Mouse (Mus musculus): ENCODE measurements around the gene Gm21761. TPM values are rescaled to one million over a fixed set of nuclear protein-coding genes. Genes with fewer than 3 reads are reported as not detected.
"Not testable (repeated sequence)": the region's sequence is repeated elsewhere in the genome, so short reads cannot be mapped to it uniquely, and the experiment has no call there.

Gm21761 gene
- total and polyA plus RNA-seq, 3 experiments = 0.16 TPM; not detected in 2

DNA sequence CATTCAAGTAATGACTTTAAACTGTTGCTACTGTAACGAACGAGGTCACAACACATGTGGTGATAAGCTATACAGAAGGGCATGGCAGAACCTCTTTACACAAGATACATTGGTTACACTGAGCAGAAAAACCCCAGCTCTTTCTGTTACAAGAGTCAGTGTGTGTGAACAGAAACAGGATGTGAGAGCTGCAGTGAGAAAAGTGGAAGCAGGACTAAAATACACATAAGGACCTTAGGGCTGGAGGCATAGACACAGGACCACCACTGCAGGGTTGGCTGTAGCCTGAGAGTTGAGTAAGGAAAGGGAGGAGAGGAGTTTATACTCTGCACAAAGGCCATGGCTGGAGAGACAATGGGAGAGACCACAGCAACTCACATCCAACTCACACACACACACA is 12.6 kb downstream of the Gm21761 start:
- not testable (repeated sequence) for H3K27me3 ChIP-seq (ENCODE audit: insufficient read depth, low read length); ATAC-seq (ENCODE audit: extremely low read depth, insufficient number of reproducible peaks, low FRiP score, poor library complexity, severe bottlenecking); H3K4me3 ChIP-seq (ENCODE audit: low read depth, low read length); H3K9me3 ChIP-seq (replicated peaks); H3K4me1 ChIP-seq (ENCODE audit: insufficient read depth, low read depth, low read length); H3K36me3 ChIP-seq (replicated peaks); DNase-seq (ENCODE audit: low spot score)

DNA sequence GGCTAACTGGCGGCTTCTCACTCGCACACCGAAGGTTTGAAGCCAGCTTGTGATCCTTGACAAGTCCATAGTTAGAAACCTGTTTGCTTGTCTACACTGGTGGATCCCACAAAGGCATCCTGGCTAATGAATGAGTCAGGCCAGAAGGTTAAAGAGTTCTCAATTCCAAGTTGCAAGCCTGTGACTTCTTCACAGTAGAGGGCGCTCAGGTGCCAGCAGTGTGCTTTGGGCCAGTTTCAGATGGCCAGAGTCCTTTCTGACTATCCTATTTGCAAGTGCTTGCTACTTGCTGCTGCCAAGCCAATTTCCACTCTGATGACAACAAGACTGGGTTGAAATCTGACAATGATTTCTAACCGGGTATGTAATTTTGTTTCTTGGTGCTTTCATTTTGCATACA is 30.5 kb downstream of the Gm21761 start:
- not testable (repeated sequence) for H3K9me3 ChIP-seq (replicated peaks); ATAC-seq (ENCODE audit: extremely low read depth, insufficient number of reproducible peaks, low FRiP score, poor library complexity, severe bottlenecking); H3K4me3 ChIP-seq (ENCODE audit: low read depth, low read length); DNase-seq (ENCODE audit: low spot score); H3K4me1 ChIP-seq (ENCODE audit: insufficient read depth, low read depth, low read length); H3K36me3 ChIP-seq (replicated peaks); H3K27me3 ChIP-seq (ENCODE audit: insufficient read depth, low read length)

- H3K9me3 ChIP-seq (replicated peaks); H3K27me3 ChIP-seq (ENCODE audit: insufficient read depth, low read length); ATAC-seq (ENCODE audit: extremely low read depth, insufficient number of reproducible peaks, low FRiP score, poor library complexity, severe bottlenecking); H3K4me3 ChIP-seq (ENCODE audit: low read depth, low read length); DNase-seq (ENCODE audit: low spot score); H3K4me1 ChIP-seq (ENCODE audit: insufficient read depth, low read depth, low read length); H3K36me3 ChIP-seq (replicated peaks): not testable (repeated sequence)
These were observed 34.4 kb downstream of the Gm21761 start, which contains the start of gene Tcstv1 for GRCm38 (mm10) chr13:119894685-119895084. TSS of gene Tcstv1 (minus strand) at chr13:119894785.

DNA sequence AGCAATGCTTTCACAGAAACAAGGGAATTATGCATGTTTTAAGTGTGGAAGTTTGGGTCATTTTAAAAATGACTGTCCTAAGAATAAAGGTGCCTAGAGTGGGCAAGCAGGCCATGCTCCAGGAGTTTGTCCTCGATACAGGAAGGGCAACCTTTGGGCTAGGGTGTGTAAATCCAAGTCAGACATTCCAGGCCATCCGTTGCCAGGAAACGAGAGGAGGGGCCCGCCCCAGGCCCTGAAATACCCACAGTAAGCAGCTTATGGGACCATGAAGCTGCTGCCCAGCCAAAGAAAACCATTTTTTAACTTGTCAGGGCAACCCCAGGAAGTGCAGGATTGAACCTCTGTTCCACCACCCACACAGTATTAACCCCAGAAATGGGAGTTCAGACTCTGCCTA is 42.2 kb downstream of the Gm21761 start:
- not testable (repeated sequence) for ATAC-seq (ENCODE audit: extremely low read depth, insufficient number of reproducible peaks, low FRiP score, poor library complexity, severe bottlenecking)

DNA sequence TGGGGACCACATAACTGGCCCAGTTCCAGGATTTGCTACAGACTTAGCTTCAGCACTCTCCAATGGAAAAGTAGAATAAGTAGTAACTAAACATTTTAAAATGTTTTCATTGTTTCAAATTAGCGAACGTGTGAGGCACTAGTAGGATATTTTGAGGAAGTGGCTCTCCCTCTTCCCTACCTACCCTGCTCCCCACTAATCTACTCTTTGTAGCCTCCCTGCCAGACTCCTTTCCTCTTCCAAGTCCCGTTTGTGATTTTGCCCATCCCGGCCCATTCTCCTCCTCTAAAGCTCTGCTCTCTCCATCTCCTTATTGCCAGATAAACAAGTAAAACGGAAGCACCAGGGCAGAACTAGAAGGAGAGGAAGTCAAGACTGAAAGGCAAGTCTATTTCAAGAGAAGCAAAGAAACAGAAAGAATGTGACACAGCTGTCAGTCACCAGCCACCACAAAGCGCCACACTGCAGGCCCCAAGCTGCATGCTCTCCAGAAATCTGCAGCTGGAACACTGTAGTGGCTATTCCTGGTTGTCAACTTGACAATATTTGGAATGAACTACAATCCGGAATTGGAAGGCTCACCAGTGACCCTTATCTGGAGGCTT is 64.6 kb downstream of the Gm21761 start:
- H3K9me3 ChIP-seq (replicated peaks); DNase-seq (ENCODE audit: low spot score); H3K36me3 ChIP-seq (replicated peaks); H3K4me1 ChIP-seq (ENCODE audit: insufficient read depth, low read depth, low read length); H3K27me3 ChIP-seq (ENCODE audit: insufficient read depth, low read length); H3K4me3 ChIP-seq (ENCODE audit: low read depth, low read length); ATAC-seq (ENCODE audit: extremely low read depth, insufficient number of reproducible peaks, low FRiP score, poor library complexity, severe bottlenecking): not testable (repeated sequence)

More for the DNA sequence above, 42.2 kb downstream of the Gm21761 start:
- H3K4me1 ChIP-seq (ENCODE audit: insufficient read depth, low read depth, low read length); H3K36me3 ChIP-seq (replicated peaks); DNase-seq (ENCODE audit: low spot score); H3K9me3 ChIP-seq (replicated peaks); H3K4me3 ChIP-seq (ENCODE audit: low read depth, low read length); H3K27me3 ChIP-seq (ENCODE audit: insufficient read depth, low read length): not testable (repeated sequence)

GRCm38 (mm10) chr13:119862399-119862798 is 66.7 kb downstream of the Gm21761 start:
- not testable (repeated sequence) for H3K4me1 ChIP-seq (ENCODE audit: insufficient read depth, low read depth, low read length)

More at GRCm38 (mm10) chr13:119862399-119862798, 66.7 kb downstream of the Gm21761 start:
- not testable (repeated sequence) for DNase-seq (ENCODE audit: low spot score); H3K27me3 ChIP-seq (ENCODE audit: insufficient read depth, low read length); ATAC-seq (ENCODE audit: extremely low read depth, insufficient number of reproducible peaks, low FRiP score, poor library complexity, severe bottlenecking); H3K4me3 ChIP-seq (ENCODE audit: low read depth, low read length); H3K9me3 ChIP-seq (replicated peaks); H3K36me3 ChIP-seq (replicated peaks)

Other genes starting within 250 kb of the Gm21761 start
- gene Hmgcs1, start 238.9 kb downstream of the Gm21761 start, total RNA-seq (2014; fragmentation: Nextera tagmentation) = 68.6 and 78.9 TPM in 2 replicates
- gene Hmgcs1, start 238.9 kb downstream of the Gm21761 start, total RNA-seq (2017) = 259 and 314 TPM in 2 replicates
- 9.4 and 14.6 TPM in 2 replicates for gene Hmgcs1, start 238.9 kb downstream of the Gm21761 start, polyA plus RNA-seq (2012)
- gene Nim1k, start 173.4 kb downstream of the Gm21761 start, total RNA-seq (2014; fragmentation: Nextera tagmentation) = 0.19 TPM in 1 of 2 replicates, not detected in the other
- 0.11 and 0.12 TPM in 2 replicates for gene Nim1k, start 173.4 kb downstream of the Gm21761 start, total RNA-seq (2017)
- gene Nim1k, start 173.4 kb downstream of the Gm21761 start, polyA plus RNA-seq (2012) = 0.01 TPM in 1 of 2 replicates, not detected in the other
- gene Zfp131, start 138.4 kb downstream of the Gm21761 start, total RNA-seq (2014; fragmentation: Nextera tagmentation) = 59.1 and 73.7 TPM in 2 replicates
- gene Zfp131, start 138.4 kb downstream of the Gm21761 start, total RNA-seq (2017) = 41.2 and 43.7 TPM in 2 replicates
- 20.0 and 30.6 TPM in 2 replicates for gene Zfp131, start 138.4 kb downstream of the Gm21761 start, polyA plus RNA-seq (2012)
- gene AF067063, start 99.1 kb downstream of the Gm21761 start, total RNA-seq (2014; fragmentation: Nextera tagmentation) = not detected in 2 replicates
- gene AF067063, start 99.1 kb downstream of the Gm21761 start, total RNA-seq (2017) = not detected in 2 replicates
- gene AF067063, start 99.1 kb downstream of the Gm21761 start, polyA plus RNA-seq (2012) = not detected in 2 replicates
- not detected in 2 replicates for gene D13Ertd608e, start 93.3 kb downstream of the Gm21761 start, total RNA-seq (2014; fragmentation: Nextera tagmentation)
- gene D13Ertd608e, start 93.3 kb downstream of the Gm21761 start, total RNA-seq (2017) = not detected in 2 replicates
- gene D13Ertd608e, start 93.3 kb downstream of the Gm21761 start, polyA plus RNA-seq (2012) = not detected in 2 replicates
- gene Tcstv1, start 34.5 kb downstream of the Gm21761 start, total RNA-seq (2014; fragmentation: Nextera tagmentation) = not detected in 2 replicates
- 0.17 TPM in 1 of 2 replicates, not detected in the other for gene Tcstv1, start 34.5 kb downstream of the Gm21761 start, total RNA-seq (2017)
- gene Tcstv1, start 34.5 kb downstream of the Gm21761 start, polyA plus RNA-seq (2012) = not detected in 2 replicates
- not detected in 2 replicates for gene B020031M17Rik, start 21.5 kb upstream of the Gm21761 start, total RNA-seq (2014; fragmentation: Nextera tagmentation)
- not detected in 2 replicates for gene B020031M17Rik, start 21.5 kb upstream of the Gm21761 start, total RNA-seq (2017)
- not detected in 2 replicates for gene B020031M17Rik, start 21.5 kb upstream of the Gm21761 start, polyA plus RNA-seq (2012)
- gene Gm36079, start 97.7 kb upstream of the Gm21761 start, total RNA-seq (2014; fragmentation: Nextera tagmentation) = not detected in 2 replicates
- 0.35 and 1.7 TPM in 2 replicates for gene Gm36079, start 97.7 kb upstream of the Gm21761 start, total RNA-seq (2017)
- not detected in 2 replicates for gene Gm36079, start 97.7 kb upstream of the Gm21761 start, polyA plus RNA-seq (2012)
- gene Gm21188, start 122.9 kb upstream of the Gm21761 start, total RNA-seq (2014; fragmentation: Nextera tagmentation) = not detected in 2 replicates
- gene Gm21188, start 122.9 kb upstream of the Gm21761 start, total RNA-seq (2017) = 0.27 and 0.70 TPM in 2 replicates
- 0.02 TPM in 1 of 2 replicates, not detected in the other for gene Gm21188, start 122.9 kb upstream of the Gm21761 start, polyA plus RNA-seq (2012)
- gene Gm20767, start 211.0 kb upstream of the Gm21761 start, total RNA-seq (2014; fragmentation: Nextera tagmentation) = not detected in 2 replicates
- 0.41 TPM in 1 of 2 replicates, not detected in the other for gene Gm20767, start 211.0 kb upstream of the Gm21761 start, total RNA-seq (2017)
- not detected in 2 replicates for gene Gm20767, start 211.0 kb upstream of the Gm21761 start, polyA plus RNA-seq (2012)
- gene Gm21818, start 243.2 kb upstream of the Gm21761 start, total RNA-seq (2014; fragmentation: Nextera tagmentation) = not detected in 2 replicates
- not detected in 2 replicates for gene Gm21818, start 243.2 kb upstream of the Gm21761 start, total RNA-seq (2017)
- gene Gm21818, start 243.2 kb upstream of the Gm21761 start, polyA plus RNA-seq (2012) = not detected in 2 replicates